Mouse (Mus musculus) heart, embryonic 11.5 days (tissue): ENCODE data around the gene Lce1k. TPM values are rescaled to one million over a fixed set of nuclear protein-coding genes. Genes with fewer than 3 reads are reported as not detected.

Experiments used
- ATAC-seq: fragments of 200-750 bp; cut with Nextera tagmentation; replicated peaks from 2 replicates; pipeline ENCODE4 v1.8.0; 2017; ENCODE audit warnings: moderate library complexity; ENCODE audit not compliant: insufficient number of reproducible peaks, low FRiP score, low TSS enrichment
- H3K27ac ChIP-seq: fragments of 300-500 bp; sonication (generic); 2 replicates; pipeline ENCODE4 v1.5.1; 2014; ENCODE audit warnings: mild to moderate bottlenecking, low read depth, low read length
- H3K27me3 ChIP-seq: fragments of 300-500 bp; sonication (generic); 2 replicates; pipeline ENCODE4 v1.6.1; 2014; ENCODE audit warnings: mild to moderate bottlenecking, low read length, mixed read lengths; ENCODE audit not compliant: control insufficient read depth, insufficient read depth
- H3K36me3 ChIP-seq: fragments of 300-500 bp; sonication (generic); 2 replicates; pipeline ENCODE4 v1.6.1; 2014; ENCODE audit warnings: mild to moderate bottlenecking, low read length, moderate library complexity, mixed read lengths; ENCODE audit not compliant: control insufficient read depth, insufficient read depth
- H3K4me1 ChIP-seq: fragments of 300-500 bp; sonication (generic); 2 replicates; pipeline ENCODE4 v1.6.1; 2014; ENCODE audit warnings: low read length; ENCODE audit not compliant: control insufficient read depth, insufficient read depth
- H3K4me2 ChIP-seq: fragments of 300-500 bp; sonication (generic); 2 replicates; pipeline ENCODE4 v1.6.1; 2014; ENCODE audit warnings: mild to moderate bottlenecking, moderate library complexity
- H3K4me3 ChIP-seq: fragments of 300-500 bp; sonication (generic); 2 replicates; pipeline ENCODE4 v1.5.1; 2014; ENCODE audit warnings: low read depth, low read length
- H3K9ac ChIP-seq: fragments of 300-500 bp; sonication (generic); 2 replicates; pipeline ENCODE4 v1.6.1; 2014; ENCODE audit warnings: mild to moderate bottlenecking, low read depth, low read length, moderate library complexity
- H3K9me3 ChIP-seq: fragments of 300-500 bp; sonication (generic); replicated peaks from 2 replicates; pipeline ENCODE4 v1.6.1; 2016; ENCODE audit warnings: low read length; ENCODE audit not compliant: control insufficient read depth
- WGBS: fragments of 180-500 bp; shearing (Covaris S2); extraction: QIAGEN DNeasy Blood & Tissue Kit; methylation state at CpG from one replicate; pipeline ENCODE4 v1.1.7; 2014; ENCODE audit not compliant: insufficient replicate concordance; 5-methylcytosine and 5-hydroxymethylcytosine counted together
- polyA plus RNA-seq: library from polyadenylated mRNA; unstranded; fragments of >200 nt; fragmentation: Nextera tagmentation; extraction: Ambion mirVana; gene quantifications from 2 replicates; pipeline ENCODE4 v1.2.1, GENCODE M21; 2014

Lce1k gene
- polyA plus RNA-seq, 1 experiment from 2014 or later = not detected

- no peaks in the 10 kb centered on the region for H3K36me3 ChIP-seq
- H3K9me3 ChIP-seq = no peaks in the 10 kb centered on the region
- 90% methylated on average over 1 of the region's 1 CpGs for WGBS
- H3K4me1 ChIP-seq = no peaks in the 10 kb centered on the region
- no peak within 1 kb of the TSS for H3K27ac ChIP-seq
- H3K4me3 ChIP-seq = no peak within 1 kb of the TSS
- ATAC-seq = no peak
- H3K27me3 ChIP-seq = no peaks in the 10 kb centered on the region
- H3K4me2 ChIP-seq = no peak within 1 kb of the TSS
- H3K9ac ChIP-seq = no peak within 1 kb of the TSS
Observed at GRCm38 (mm10) chr3:92764965-92765364, 42.7 kb downstream of the Lce1k start, which contains the start of gene Lce1h. Gene Lce1h, minus strand, starts transcription at chr3:92765065.

Other genes starting within 250 kb of the Lce1k start
- not detected in 2 replicates for gene Ivl, start 234.2 kb downstream of the Lce1k start, polyA plus RNA-seq
- gene Smcp, start 218.9 kb downstream of the Lce1k start, polyA plus RNA-seq = not detected in 2 replicates
- not detected in 2 replicates for gene 2210017I01Rik, start 200.4 kb downstream of the Lce1k start, polyA plus RNA-seq
- not detected in 2 replicates for gene Lce6a, start 186.2 kb downstream of the Lce1k start, polyA plus RNA-seq
- not detected in 2 replicates for gene Lce1a1, start 159.6 kb downstream of the Lce1k start, polyA plus RNA-seq
- gene Lce1b, start 151.0 kb downstream of the Lce1k start, polyA plus RNA-seq = not detected in 2 replicates
- not detected in 2 replicates for gene Lce1a2, start 137.6 kb downstream of the Lce1k start, polyA plus RNA-seq
- not detected in 2 replicates for gene Lce1c, start 128.6 kb downstream of the Lce1k start, polyA plus RNA-seq
- not detected in 2 replicates for gene Lce1d, start 120.7 kb downstream of the Lce1k start, polyA plus RNA-seq
- not detected in 2 replicates for gene Lce1e, start 98.8 kb downstream of the Lce1k start, polyA plus RNA-seq
- gene Lce1f, start 87.5 kb downstream of the Lce1k start, polyA plus RNA-seq = not detected in 2 replicates
- gene Gm38119, start 68.8 kb downstream of the Lce1k start, polyA plus RNA-seq = not detected in 2 replicates
- gene Lce1g, start 55.6 kb downstream of the Lce1k start, polyA plus RNA-seq = not detected in 2 replicates
- gene Lce1h, start 42.8 kb downstream of the Lce1k start, polyA plus RNA-seq = not detected in 2 replicates
- not detected in 2 replicates for gene Lce1i, start 29.0 kb downstream of the Lce1k start, polyA plus RNA-seq
- not detected in 2 replicates for gene Lce1j, start 17.4 kb downstream of the Lce1k start, polyA plus RNA-seq
- gene Kprp, start 19.4 kb upstream of the Lce1k start, polyA plus RNA-seq = not detected in 2 replicates
- gene Lce1l, start 43.4 kb upstream of the Lce1k start, polyA plus RNA-seq = not detected in 2 replicates
- not detected in 2 replicates for gene 2310050C09Rik, start 62.3 kb upstream of the Lce1k start, polyA plus RNA-seq
- gene Lce3a, start 118.3 kb upstream of the Lce1k start, polyA plus RNA-seq = not detected in 2 replicates
- gene Lce3b, start 125.1 kb upstream of the Lce1k start, polyA plus RNA-seq = not detected in 2 replicates
- not detected in 2 replicates for gene Lce3c, start 136.6 kb upstream of the Lce1k start, polyA plus RNA-seq
- gene Lce3d, start 149.5 kb upstream of the Lce1k start, polyA plus RNA-seq = not detected in 2 replicates
- gene Lce3e, start 159.2 kb upstream of the Lce1k start, polyA plus RNA-seq = not detected in 2 replicates
- gene Lce3f, start 184.3 kb upstream of the Lce1k start, polyA plus RNA-seq = not detected in 2 replicates
- 0.26 and 0.55 TPM in 2 replicates for gene Crct1, start 207.8 kb upstream of the Lce1k start, polyA plus RNA-seq
- gene Lce1m, start 211.2 kb upstream of the Lce1k start, polyA plus RNA-seq = not detected in 2 replicates